Mouse (Mus musculus): ENCODE measurements at regions not wholly inside any gene's neighbourhood (a gene's known extent, or its start where the extent isn't known, plus 50 kb on each side); places are given as distances from the start of the nearest gene placed in this dataset.

DNA sequence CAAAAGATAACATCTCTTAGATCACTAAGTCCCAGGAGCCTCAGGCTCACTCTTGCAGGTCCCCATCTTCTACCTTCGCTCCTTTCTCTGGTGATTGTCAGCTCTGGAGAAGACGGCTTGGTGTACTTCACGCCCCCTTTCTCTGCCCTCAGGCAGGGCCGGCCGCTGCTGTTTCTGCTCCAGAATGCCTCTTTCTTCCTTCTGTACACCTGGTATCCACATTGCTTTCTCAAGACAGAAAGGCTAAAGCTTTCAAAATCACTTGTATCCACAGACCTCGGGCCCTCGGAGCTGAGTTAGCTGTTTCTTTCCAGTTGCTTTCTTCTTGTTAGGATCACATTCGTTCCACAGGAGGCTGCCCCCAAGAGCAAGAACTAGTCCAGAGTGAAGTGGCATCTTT is 98.2 kb upstream of the Satb2 start:
- 65% methylated on average over 8 of the region's 8 CpGs for WGBS
- no peak for ATAC-seq
- no peak overlapping the region for H3K9ac ChIP-seq (ENCODE audit: low read depth, low read length)
- no peaks in the 10 kb centered on the region for H3K9me3 ChIP-seq (replicated peaks; ENCODE audit: control insufficient read depth, low read length, poor library complexity, severe bottlenecking)
- no peaks in the 10 kb centered on the region for H3K36me3 ChIP-seq (ENCODE audit: control insufficient read depth, insufficient read depth, low read length)
- no peaks in the 10 kb centered on the region for H3K4me1 ChIP-seq (ENCODE audit: control insufficient read depth, insufficient read depth, low read length)
- no peaks in the 10 kb centered on the region for H3K27me3 ChIP-seq (ENCODE audit: control insufficient read depth, insufficient read depth, low read depth, low read length)
- no peak overlapping the region for H3K27ac ChIP-seq (ENCODE audit: low read length)
- H3K4me2 ChIP-seq (ENCODE audit: low read length) = no peak overlapping the region
- no peak overlapping the region for H3K4me3 ChIP-seq (ENCODE audit: low read depth, low read length)

DNA sequence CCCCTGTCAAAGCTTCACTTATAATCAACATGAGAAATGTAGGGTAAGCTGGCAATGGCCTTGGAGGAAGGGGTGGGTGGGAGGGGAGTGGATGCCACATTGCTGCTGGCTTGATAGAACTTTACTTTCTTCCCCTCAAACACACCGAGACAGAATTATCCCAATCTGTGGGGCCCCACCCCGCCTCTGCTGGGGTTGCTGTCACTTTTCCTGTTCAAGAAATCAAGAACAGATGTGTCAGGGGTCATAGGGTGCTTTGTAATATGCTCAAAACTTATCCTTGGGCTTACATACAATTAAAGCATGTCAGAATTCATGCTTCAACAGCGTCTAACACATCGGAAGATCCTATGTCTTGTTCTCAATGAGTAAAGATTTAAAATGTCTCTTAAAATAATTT is 101.9 kb upstream of the Satb2 start:
- Histone ChIP-seq H3K9ac (ENCODE audit: low read depth, low read length) (no peak overlapping the region), H3K27me3 (ENCODE audit: control insufficient read depth, insufficient read depth, low read depth, low read length) (0 out of 2 replicates have a peak, but pooled peaks cover 3% of the 10 kb centered on the region), H3K4me2 (ENCODE audit: low read length) (no peak overlapping the region), H3K27ac (ENCODE audit: low read length) (no peak overlapping the region), H3K4me1 (ENCODE audit: control insufficient read depth, insufficient read depth, low read length) (peaks cover 4% of the 10 kb centered on the region), H3K9me3 (replicated peaks; ENCODE audit: control insufficient read depth, low read length, poor library complexity, severe bottlenecking) (no peaks in the 10 kb centered on the region), H3K4me3 (ENCODE audit: low read depth, low read length) (no peak overlapping the region), H3K36me3 (ENCODE audit: control insufficient read depth, insufficient read depth, low read length) (no peaks in the 10 kb centered on the region)
- WGBS = 78% methylated on average over 4 of the region's 4 CpGs
- ATAC-seq = no peak

DNA sequence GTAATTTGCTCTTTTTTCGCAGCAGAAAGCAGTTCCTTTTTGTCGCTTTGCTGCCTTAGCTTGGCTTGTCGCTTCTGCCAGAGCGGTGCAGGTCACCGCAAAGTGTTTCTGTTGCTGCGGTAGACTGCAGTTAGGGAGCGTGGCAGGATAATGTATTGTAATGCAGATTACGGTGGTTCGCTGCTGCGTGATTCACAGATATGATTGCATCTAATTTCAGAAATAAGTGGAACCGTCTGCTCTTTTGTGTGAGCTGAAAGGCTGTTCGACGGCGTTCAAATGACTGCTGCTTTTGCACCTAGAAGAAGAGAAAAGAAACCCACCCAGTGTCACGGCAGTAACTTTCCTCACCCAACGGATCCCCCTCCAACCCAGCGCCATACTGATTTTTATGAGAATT is 104.7 kb upstream of the Satb2 start:
- Histone ChIP-seq H3K36me3 (ENCODE audit: control insufficient read depth, insufficient read depth, low read length) (no peaks in the 10 kb centered on the region), H3K27me3 (ENCODE audit: control insufficient read depth, insufficient read depth, low read depth, low read length) (0 out of 2 replicates have a peak, but pooled peaks cover 3% of the 10 kb centered on the region), H3K4me3 (ENCODE audit: low read depth, low read length) (peak overlapping the region; percentile 11; the same call in 1 of the 2 replicates), H3K9me3 (replicated peaks; ENCODE audit: control insufficient read depth, low read length, poor library complexity, severe bottlenecking) (no peaks in the 10 kb centered on the region), H3K4me2 (ENCODE audit: low read length) (peak overlapping the region; percentile 48), H3K9ac (ENCODE audit: low read depth, low read length) (peak overlapping the region; percentile 15; the same call in 1 of the 2 replicates), H3K4me1 (ENCODE audit: control insufficient read depth, insufficient read depth, low read length) (peaks cover 4% of the 10 kb centered on the region), H3K27ac (ENCODE audit: low read length) (no peak overlapping the region)
- ATAC-seq = peak; percentile 84
- WGBS = 14% methylated on average over 17 of the region's 17 CpGs

DNA sequence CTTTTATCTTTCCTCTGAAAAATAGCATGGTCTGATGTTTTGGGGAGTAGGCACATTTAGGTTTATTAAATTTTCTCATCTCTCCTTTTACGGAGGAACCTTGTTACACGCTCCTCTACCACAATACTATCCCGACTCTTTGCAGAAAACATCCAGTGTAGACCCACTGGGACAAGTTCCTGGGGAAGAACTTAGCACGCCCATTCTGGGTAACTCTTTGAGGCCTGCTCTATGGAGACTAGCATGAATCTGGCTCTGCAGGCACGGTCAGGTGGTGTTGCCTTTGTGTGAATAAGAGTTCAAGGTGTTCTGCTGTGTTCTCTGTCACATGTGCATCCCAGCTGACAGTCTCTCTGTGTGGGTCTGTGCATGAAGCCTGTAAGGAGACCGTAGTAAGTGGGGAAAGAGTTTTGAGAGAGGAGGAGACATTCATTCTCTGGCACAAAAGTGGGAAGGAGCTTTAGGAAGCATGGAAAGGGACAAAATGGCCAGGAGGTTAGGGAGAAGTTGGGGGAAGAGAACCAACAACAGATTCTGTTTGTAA is 105.2 kb upstream of the Satb2 start:
- H3K9ac ChIP-seq (ENCODE audit: low read depth, low read length) = no peak overlapping the region
- H3K9me3 ChIP-seq (replicated peaks; ENCODE audit: control insufficient read depth, low read length, poor library complexity, severe bottlenecking) = no peaks in the 10 kb centered on the region
- 0 out of 2 replicates have a peak, but pooled peaks cover 3% of the 10 kb centered on the region for H3K27me3 ChIP-seq (ENCODE audit: control insufficient read depth, insufficient read depth, low read depth, low read length)
- H3K4me2 ChIP-seq (ENCODE audit: low read length) = peak overlapping the region; percentile 48; the same call in 1 of the 2 replicates
- 69% methylated on average over 6 of the region's 6 CpGs for WGBS
- no peak overlapping the region for H3K27ac ChIP-seq (ENCODE audit: low read length)
- no peak for ATAC-seq
- no peaks in the 10 kb centered on the region for H3K36me3 ChIP-seq (ENCODE audit: control insufficient read depth, insufficient read depth, low read length)
- H3K4me3 ChIP-seq (ENCODE audit: low read depth, low read length) = 0 out of 2 replicates have a peak overlapping the region, but pooled peaks have one; percentile 11
- peaks cover 4% of the 10 kb centered on the region for H3K4me1 ChIP-seq (ENCODE audit: control insufficient read depth, insufficient read depth, low read length)

DNA sequence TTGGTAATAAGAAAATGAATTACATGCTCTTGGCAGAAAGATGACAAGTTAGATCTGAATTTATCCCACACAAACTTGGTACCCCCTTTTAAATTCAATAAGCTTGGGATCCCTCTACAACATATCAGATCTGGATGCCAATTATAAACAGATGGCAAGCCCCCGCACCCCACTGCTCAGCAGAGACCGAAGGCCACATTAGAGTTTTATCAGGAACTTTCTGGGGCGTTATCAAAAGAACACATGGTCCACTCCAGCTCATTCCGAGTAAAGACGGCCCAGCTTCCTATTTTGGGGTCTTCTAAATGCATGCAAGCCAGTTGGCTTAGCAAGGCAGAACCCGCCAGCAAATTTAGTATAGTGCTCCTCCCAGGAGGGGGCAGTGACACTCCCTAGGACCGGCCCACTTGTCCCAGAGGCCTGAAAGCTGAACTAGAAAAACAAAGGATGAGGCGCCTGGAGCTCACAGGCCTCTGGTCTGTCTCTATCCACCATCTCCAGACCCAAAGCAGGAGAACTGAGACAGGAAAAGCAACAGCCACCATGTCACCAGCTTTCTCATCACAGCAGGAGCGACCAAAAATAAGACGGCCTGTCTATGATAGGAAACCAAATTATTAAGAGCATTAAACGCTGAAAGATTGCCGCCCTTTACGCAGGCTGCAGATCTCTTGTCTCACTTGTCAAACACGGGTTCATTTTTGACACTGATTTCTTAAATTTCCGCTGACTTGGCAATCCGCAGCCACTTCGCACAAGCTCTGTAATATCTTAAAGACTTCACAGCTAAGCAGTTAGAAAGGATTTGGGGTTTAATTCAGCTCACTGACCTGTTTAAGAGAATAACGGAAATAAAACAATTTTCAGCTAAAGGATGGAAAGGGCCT is 117.2 kb upstream of the Satb2 start:
- Histone ChIP-seq H3K4me1 (ENCODE audit: control insufficient read depth, insufficient read depth, low read length) (no peaks in the 10 kb centered on the region), H3K9ac (ENCODE audit: low read depth, low read length) (no peak overlapping the region), H3K4me3 (ENCODE audit: low read depth, low read length) (no peak overlapping the region), H3K27ac (ENCODE audit: low read length) (no peak overlapping the region), H3K4me2 (ENCODE audit: low read length) (no peak overlapping the region), H3K9me3 (replicated peaks; ENCODE audit: control insufficient read depth, low read length, poor library complexity, severe bottlenecking) (no peaks in the 10 kb centered on the region), H3K36me3 (ENCODE audit: control insufficient read depth, insufficient read depth, low read length) (no peaks in the 10 kb centered on the region), H3K27me3 (ENCODE audit: control insufficient read depth, insufficient read depth, low read depth, low read length) (no peaks in the 10 kb centered on the region)
- no peak for ATAC-seq
- WGBS = 62% methylated on average over 18 of the region's 18 CpGs

DNA sequence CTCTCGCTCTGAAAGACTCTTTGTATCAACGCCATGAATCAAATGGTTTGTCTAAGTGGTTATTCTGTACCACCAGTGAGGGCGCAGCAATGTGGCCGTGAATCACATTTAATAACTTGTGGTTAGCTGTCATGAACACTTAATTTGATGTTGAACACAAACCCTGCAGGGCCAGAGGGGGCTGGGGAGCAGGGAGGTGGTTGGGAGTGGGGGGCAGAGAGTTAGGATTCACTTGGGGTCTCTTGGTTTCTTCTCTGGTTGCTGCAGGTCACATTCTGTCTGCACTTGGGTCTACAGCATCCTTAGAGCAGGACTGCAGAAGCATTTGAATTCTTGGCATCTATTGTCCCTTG is 117.8 kb upstream of the Satb2 start:
- WGBS = 64% methylated on average over 4 of the region's 4 CpGs
- Histone ChIP-seq H3K4me2 (ENCODE audit: low read length) (no peak overlapping the region), H3K4me1 (ENCODE audit: control insufficient read depth, insufficient read depth, low read length) (no peaks in the 10 kb centered on the region), H3K36me3 (ENCODE audit: control insufficient read depth, insufficient read depth, low read length) (no peaks in the 10 kb centered on the region), H3K4me3 (ENCODE audit: low read depth, low read length) (no peak overlapping the region), H3K9ac (ENCODE audit: low read depth, low read length) (no peak overlapping the region), H3K27me3 (ENCODE audit: control insufficient read depth, insufficient read depth, low read depth, low read length) (no peaks in the 10 kb centered on the region), H3K27ac (ENCODE audit: low read length) (no peak overlapping the region), H3K9me3 (replicated peaks; ENCODE audit: control insufficient read depth, low read length, poor library complexity, severe bottlenecking) (no peaks in the 10 kb centered on the region)
- ATAC-seq = no peak

DNA sequence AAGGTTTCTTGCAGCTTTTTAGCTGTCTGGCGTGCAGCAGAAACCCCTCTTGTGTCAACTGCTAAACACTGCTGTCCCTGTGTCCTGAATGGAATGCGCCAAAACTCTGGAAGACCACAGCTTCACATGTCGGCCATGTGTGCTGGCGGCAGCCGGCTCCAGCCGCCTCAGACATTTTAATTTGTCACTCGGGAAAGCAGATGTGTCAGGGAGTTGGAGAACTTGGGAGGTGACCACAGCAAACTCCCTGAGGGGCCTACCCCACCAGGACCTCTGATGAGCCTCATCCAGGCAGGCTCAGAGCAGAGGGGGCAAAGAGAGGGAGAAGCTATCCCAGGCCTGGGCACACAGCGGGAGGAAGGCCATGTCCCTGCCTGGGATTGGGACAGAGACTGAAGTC is 118.3 kb upstream of the Satb2 start:
- Histone ChIP-seq H3K4me3 (ENCODE audit: low read depth, low read length) (no peak overlapping the region), H3K27me3 (ENCODE audit: control insufficient read depth, insufficient read depth, low read depth, low read length) (no peaks in the 10 kb centered on the region), H3K4me2 (ENCODE audit: low read length) (no peak overlapping the region), H3K4me1 (ENCODE audit: control insufficient read depth, insufficient read depth, low read length) (no peaks in the 10 kb centered on the region), H3K9me3 (replicated peaks; ENCODE audit: control insufficient read depth, low read length, poor library complexity, severe bottlenecking) (no peaks in the 10 kb centered on the region), H3K27ac (ENCODE audit: low read length) (no peak overlapping the region), H3K36me3 (ENCODE audit: control insufficient read depth, insufficient read depth, low read length) (no peaks in the 10 kb centered on the region), H3K9ac (ENCODE audit: low read depth, low read length) (no peak overlapping the region)
- no peak for ATAC-seq
- WGBS = 78% methylated on average over 8 of the region's 8 CpGs

DNA sequence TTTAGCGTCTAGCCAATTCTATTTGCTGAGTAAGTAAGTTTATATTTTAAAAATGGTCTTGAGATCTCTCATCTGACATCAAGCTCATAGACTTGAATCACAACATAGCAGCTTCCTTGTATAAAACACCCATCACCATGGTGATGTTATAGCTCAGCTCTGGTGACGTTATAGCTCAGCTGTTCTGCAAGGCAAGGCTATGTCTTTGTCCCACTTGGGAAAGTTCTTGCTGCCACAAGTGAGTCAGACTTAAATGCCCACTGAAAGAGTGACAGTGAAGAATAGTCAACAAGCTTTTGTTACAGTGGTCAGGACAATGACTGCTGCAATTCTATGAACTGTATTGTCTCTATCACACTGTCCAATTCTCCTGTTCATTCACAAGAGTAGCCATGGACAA is 122.2 kb upstream of the Satb2 start:
- Histone ChIP-seq H3K9ac (ENCODE audit: low read depth, low read length) (no peak overlapping the region), H3K4me3 (ENCODE audit: low read depth, low read length) (no peak overlapping the region), H3K27me3 (ENCODE audit: control insufficient read depth, insufficient read depth, low read depth, low read length) (no peaks in the 10 kb centered on the region), H3K27ac (ENCODE audit: low read length) (no peak overlapping the region), H3K4me1 (ENCODE audit: control insufficient read depth, insufficient read depth, low read length) (no peaks in the 10 kb centered on the region), H3K36me3 (ENCODE audit: control insufficient read depth, insufficient read depth, low read length) (no peaks in the 10 kb centered on the region), H3K4me2 (ENCODE audit: low read length) (no peak overlapping the region), H3K9me3 (replicated peaks; ENCODE audit: control insufficient read depth, low read length, poor library complexity, severe bottlenecking) (no peaks in the 10 kb centered on the region)
- 68% methylated on average over 2 of the region's 2 CpGs for WGBS
- ATAC-seq = no peak

DNA sequence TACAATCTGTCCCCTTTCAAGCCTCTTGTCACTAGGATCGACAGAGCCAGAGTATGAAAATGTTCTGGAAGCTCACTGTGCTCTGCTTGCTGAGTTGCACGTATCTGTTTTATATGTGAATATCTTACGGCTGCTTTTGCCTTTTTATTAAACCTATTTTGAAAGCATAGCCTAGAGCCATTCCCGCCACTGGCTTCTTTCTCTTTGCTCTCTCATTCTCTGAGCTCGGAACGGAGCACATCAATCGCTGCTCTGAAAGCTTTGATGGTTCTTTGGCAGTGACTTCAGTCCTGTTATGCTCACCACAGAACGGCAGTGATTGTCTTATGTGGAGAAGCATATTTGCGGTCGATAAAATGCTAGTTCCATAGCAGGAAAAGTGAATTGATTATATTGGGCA is 128.9 kb upstream of the Satb2 start:
- Histone ChIP-seq H3K36me3 (ENCODE audit: control insufficient read depth, insufficient read depth, low read length) (no peaks in the 10 kb centered on the region), H3K27me3 (ENCODE audit: control insufficient read depth, insufficient read depth, low read depth, low read length) (no peaks in the 10 kb centered on the region), H3K4me2 (ENCODE audit: low read length) (peak overlapping the region; percentile 8; the same call in 1 of the 2 replicates), H3K4me3 (ENCODE audit: low read depth, low read length) (no peak overlapping the region), H3K27ac (ENCODE audit: low read length) (no peak overlapping the region), H3K4me1 (ENCODE audit: control insufficient read depth, insufficient read depth, low read length) (no peaks in the 10 kb centered on the region), H3K9me3 (replicated peaks; ENCODE audit: control insufficient read depth, low read length, poor library complexity, severe bottlenecking) (no peaks in the 10 kb centered on the region), H3K9ac (ENCODE audit: low read depth, low read length) (no peak overlapping the region)
- ATAC-seq = peak; percentile 89
- WGBS = 53% methylated on average over 10 of the region's 10 CpGs
